Mouse (Mus musculus) R1 (cell line): ENCODE results near the gene Gria3.

ENCODE experiments used
- DNase-seq: peaks from one replicate; pipeline ENCODE4 v3.0.0-alpha.2; 2018; ENCODE audit warnings: low read depth, low spot score

Gene Gria3

GRCm38 (mm10) chrX:41564898-41565297 lies 164.2 kb downstream of the Gria3 start:
- DNase-seq = no peak

- no peak for DNase-seq
Measured at GRCm38 (mm10) chrX:41573079-41573478, 172.4 kb downstream of the Gria3 start.

- no peak for DNase-seq
Measured at GRCm38 (mm10) chrX:41578797-41579196, 178.1 kb downstream of the Gria3 start.

GRCm38 (mm10) chrX:41587692-41588091 lies 187.0 kb downstream of the Gria3 start:
- DNase-seq = no peak

- no peak for DNase-seq
Measured at GRCm38 (mm10) chrX:41607181-41607580, 206.5 kb downstream of the Gria3 start.

- DNase-seq = peak; percentile 20
Measured at GRCm38 (mm10) chrX:41614920-41615319, 214.3 kb downstream of the Gria3 start.

GRCm38 (mm10) chrX:41616928-41617327 lies 216.3 kb downstream of the Gria3 start:
- no peak for DNase-seq

- no peak for DNase-seq
Measured at GRCm38 (mm10) chrX:41618396-41618795, 217.7 kb downstream of the Gria3 start.

GRCm38 (mm10) chrX:41633576-41633975 lies 232.9 kb downstream of the Gria3 start:
- peak; percentile 1 for DNase-seq

- DNase-seq = no peak
Measured at GRCm38 (mm10) chrX:41644954-41645353, 244.3 kb downstream of the Gria3 start.

- DNase-seq = peak; percentile 70
Measured at GRCm38 (mm10) chrX:41657791-41658190, 257.1 kb downstream of the Gria3 start.

- DNase-seq = peak; percentile 96
Measured at GRCm38 (mm10) chrX:41688869-41689268, 288.2 kb downstream of the Gria3 start.

GRCm38 (mm10) chrX:41692076-41692475 lies 291.4 kb downstream of the Gria3 start:
- peak; percentile 36 for DNase-seq
